Mouse (Mus musculus) heart, postnatal 0 days (tissue): ENCODE measurements around the gene Cd80. TPM values are rescaled to one million over a fixed set of nuclear protein-coding genes. Genes with fewer than 3 reads are reported as not detected.

ENCODE experiments used
- ATAC-seq: fragments of 200-750 bp; cut with Nextera tagmentation; 2 replicates; pipeline ENCODE4 v1.8.0; 2017; ENCODE audit warnings: low read depth, moderate number of reproducible peaks, moderate library complexity; ENCODE audit not compliant: insufficient read depth
- DNase-seq: peaks from one replicate; pipeline ENCODE4 v3.0.0-alpha.2; 2016; ENCODE audit warnings: low spot score
- H3K27ac ChIP-seq: fragments of 300-500 bp; sonication (generic); 2 replicates; pipeline ENCODE4 v1.5.1; 2014; ENCODE audit warnings: low read depth, mild to moderate bottlenecking
- H3K27me3 ChIP-seq: fragments of 300-500 bp; sonication (generic); 2 replicates; pipeline ENCODE4 v1.6.1; 2014; ENCODE audit warnings: low read length, mixed read lengths; ENCODE audit not compliant: control insufficient read depth, insufficient read depth
- H3K36me3 ChIP-seq: fragments of 300-500 bp; sonication (generic); replicated peaks from 2 replicates; pipeline ENCODE4 v1.6.1; 2014; ENCODE audit warnings: low read length, mixed read lengths; ENCODE audit not compliant: control insufficient read depth, insufficient read depth
- H3K4me1 ChIP-seq: fragments of 300-500 bp; sonication (generic); 2 replicates; pipeline ENCODE4 v1.6.1; 2014; ENCODE audit warnings: antibody characterized with exemption; ENCODE audit not compliant: control insufficient read depth, insufficient read depth
- H3K4me2 ChIP-seq: fragments of 300-500 bp; sonication (generic); 2 replicates; pipeline ENCODE4 v1.6.1; 2014; ENCODE audit warnings: low read depth, mild to moderate bottlenecking, low read length, moderate library complexity
- H3K4me3 ChIP-seq: fragments of 300-500 bp; sonication (generic); 2 replicates; pipeline ENCODE4 v1.5.1; 2014; ENCODE audit warnings: low read depth, low read length
- H3K9ac ChIP-seq: fragments of 300-500 bp; sonication (generic); replicated peaks from 2 replicates; pipeline ENCODE4 v1.6.1; 2014; ENCODE audit warnings: low read depth, low read length, mixed read lengths
- H3K9me3 ChIP-seq: fragments of 300-500 bp; sonication (generic); replicated peaks from 2 replicates; pipeline ENCODE4 v1.6.1; 2016; ENCODE audit warnings: low read length; ENCODE audit not compliant: control insufficient read depth
- CTCF ChIP-seq: IDR thresholded peaks from 2 replicates; pipeline ENCODE4 v1.5.1; 2016; ENCODE audit warnings: antibody characterized with exemption, control low read depth, low read depth
- EP300 ChIP-seq: IDR thresholded peaks from 2 replicates; pipeline ENCODE4 v1.6.1; 2016; ENCODE audit warnings: antibody characterized with exemption, low read depth
- WGBS: fragments of 180-500 bp; shearing (Covaris S2); extraction: QIAGEN DNeasy Blood & Tissue Kit; methylation state at CpG from one replicate; pipeline ENCODE4 v1.1.7; 2014; 5-methylcytosine and 5-hydroxymethylcytosine counted together
- polyA plus RNA-seq: library from polyadenylated mRNA; unstranded; fragments of >200 nt; fragmentation: Nextera tagmentation; extraction: Ambion mirVana; gene quantifications from 2 replicates; pipeline ENCODE4 v1.2.1, GENCODE M21; 2015
- total RNA-seq: library from RNA; depleted of rRNA; stranded (reverse); fragments of >200 nt; gene quantifications from 2 replicates; pipeline ENCODE4 v1.2.3, GENCODE M21; 2014; ENCODE audit warnings: low replicate concordance

Cd80 gene
- total and polyA plus RNA-seq, 2 experiments from 2014 or later: 0.15 to 0.34 TPM

DNA sequence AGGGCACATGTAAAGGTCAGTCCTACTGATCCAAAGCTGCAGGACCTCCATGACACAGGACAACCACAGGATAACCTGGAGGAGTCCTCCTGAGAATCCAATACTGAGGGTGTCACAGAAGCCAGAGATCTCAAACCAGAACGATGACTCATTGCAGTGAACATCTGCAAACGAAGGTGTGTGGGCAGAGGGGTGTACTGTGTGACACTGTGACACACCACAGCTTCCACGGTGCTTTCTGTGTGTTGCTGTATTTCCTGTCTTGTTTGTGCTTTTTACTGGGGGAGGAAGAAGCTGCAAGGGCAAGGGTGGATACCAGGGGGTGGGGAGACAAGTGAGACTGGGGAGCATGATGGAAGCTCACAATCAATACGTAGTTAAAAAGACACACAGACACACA lies 48.2 kb downstream of the Cd80 start:
- no peak for TF ChIP-seq CTCF
- Histone ChIP-seq H3K27me3 (no peaks in the 10 kb centered on the region), H3K4me3 (no peak overlapping the region), H3K9me3 (no peaks in the 10 kb centered on the region), H3K27ac (no peak overlapping the region), H3K4me1 (no peaks in the 10 kb centered on the region), H3K36me3 (peaks cover 70% of the 10 kb centered on the region), H3K4me2 (no peak overlapping the region), H3K9ac (no peak overlapping the region)
- WGBS: 77% methylated on average over 4 of the region's 4 CpGs
- DNase-seq (no peak), ATAC-seq (no peak)

DNA sequence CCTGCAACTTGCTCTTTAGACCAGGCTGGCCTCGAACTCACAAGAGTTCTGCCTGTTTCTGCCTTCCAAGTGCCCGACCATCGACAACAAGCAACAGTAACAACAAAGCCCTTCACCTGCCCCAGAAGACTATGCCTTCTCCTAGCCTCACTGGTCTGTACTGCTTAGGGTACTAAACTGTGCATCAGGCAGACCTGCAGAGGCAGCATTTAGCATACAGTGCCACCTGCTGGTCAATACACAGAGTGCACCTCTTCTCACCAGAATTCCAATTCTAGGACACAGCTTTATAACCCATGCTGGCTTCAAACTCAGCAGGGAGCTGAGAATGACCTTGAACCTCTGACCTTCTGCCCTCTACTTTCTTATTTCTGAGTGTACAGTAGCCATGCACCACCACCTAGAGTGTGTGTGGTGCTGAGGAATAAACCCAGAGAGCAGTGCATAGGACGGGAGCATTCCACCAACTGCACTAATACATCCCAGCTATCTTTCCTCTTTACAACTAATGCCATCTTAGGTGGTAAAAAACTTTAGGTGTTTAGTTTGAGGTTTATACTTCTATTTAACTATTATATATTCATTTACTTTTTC lies 50.8 kb downstream of the Cd80 start:
- ATAC-seq (peak; percentile 69), DNase-seq (peak; percentile 74)
- H3K4me2 ChIP-seq: no peak overlapping the region
- TF ChIP-seq EP300 (no peak), CTCF (peak; percentile 97)
- no peaks in the 10 kb centered on the region for H3K4me1 ChIP-seq
- peaks cover 68% of the 10 kb centered on the region for H3K36me3 ChIP-seq
- no peak overlapping the region for H3K27ac ChIP-seq
- H3K27me3 ChIP-seq: no peaks in the 10 kb centered on the region
- 63% methylated on average over 4 of the region's 4 CpGs for WGBS
- H3K4me3 ChIP-seq: no peak overlapping the region
- H3K9ac ChIP-seq: no peak overlapping the region
- no peaks in the 10 kb centered on the region for H3K9me3 ChIP-seq

GRCm38 (mm10) chr16:38510846-38511245 lies 55.5 kb downstream of the Cd80 start:
- H3K9me3 ChIP-seq: no peaks in the 10 kb centered on the region
- no peak overlapping the region for H3K27ac ChIP-seq
- TF ChIP-seq CTCF: no peak
- no peak for TF ChIP-seq EP300
- DNase-seq (no peak), ATAC-seq (no peak)
- WGBS: 90% methylated on average over 2 of the region's 2 CpGs
- no peak overlapping the region for H3K4me2 ChIP-seq
- H3K4me3 ChIP-seq: no peak overlapping the region
- no peaks in the 10 kb centered on the region for H3K4me1 ChIP-seq
- H3K36me3 ChIP-seq: peaks cover 55% of the 10 kb centered on the region
- H3K9ac ChIP-seq: no peak overlapping the region
- H3K27me3 ChIP-seq: no peaks in the 10 kb centered on the region

GRCm38 (mm10) chr16:38519140-38519539 lies 63.8 kb downstream of the Cd80 start:
- H3K27me3 ChIP-seq: no peaks in the 10 kb centered on the region
- ATAC-seq: no peak
- H3K27ac ChIP-seq: no peak overlapping the region
- no peak for DNase-seq
- no peak overlapping the region for H3K4me3 ChIP-seq
- H3K36me3 ChIP-seq: peaks cover 34% of the 10 kb centered on the region
- no peaks in the 10 kb centered on the region for H3K9me3 ChIP-seq
- no peak for TF ChIP-seq CTCF
- TF ChIP-seq EP300: no peak
- H3K4me2 ChIP-seq: no peak overlapping the region
- no peak overlapping the region for H3K9ac ChIP-seq
- H3K4me1 ChIP-seq: peaks cover 5% of the 10 kb centered on the region; the same call in 1 of the 2 replicates
- WGBS: 93% methylated on average over 2 of the region's 2 CpGs

- TF ChIP-seq CTCF: no peak
- TF ChIP-seq EP300: no peak
- H3K27ac ChIP-seq: no peak overlapping the region
- H3K4me2 ChIP-seq: peak overlapping the region; percentile 63
- H3K36me3 ChIP-seq: peaks cover 36% of the 10 kb centered on the region
- no peaks in the 10 kb centered on the region for H3K9me3 ChIP-seq
- ATAC-seq: no peak
- no peak for DNase-seq
- peaks cover 5% of the 10 kb centered on the region; the same call in 1 of the 2 replicates for H3K4me1 ChIP-seq
- 25% methylated on average over 8 of the region's 8 CpGs for WGBS
- peak overlapping the region; percentile 77 for H3K4me3 ChIP-seq
- no peaks in the 10 kb centered on the region for H3K27me3 ChIP-seq
- peak overlapping the region; percentile 87 for H3K9ac ChIP-seq
Measured at GRCm38 (mm10) chr16:38521211-38521987, 66.0 kb downstream of the Cd80 start.
